Mouse (Mus musculus) CD8-positive naive resting alpha-beta T cell, adult 57 days (primary cell): ENCODE measurements around the gene Setmar. TPM values are rescaled to one million over a fixed set of nuclear protein-coding genes. Genes with fewer than 3 reads are reported as not detected.

Experiments used
- total RNA-seq: library from RNA; stranded (reverse); gene quantifications from one replicate; pipeline ENCODE4 v1.2.4, GENCODE M21; 2023

The Setmar gene
- total RNA-seq = 2.2 TPM

GRCm38 (mm10) chr6:108064918-108065526 lies at the start of gene Setmar:
Gene Setmar (plus strand): TSS chr6:108065045.

Other genes with a start within 250 kb of the Setmar start
- 16.4 TPM for gene Sumf1, start 120.5 kb downstream of the Setmar start, total RNA-seq
- gene Itpr1, start 148.1 kb downstream of the Setmar start, total RNA-seq = 133 TPM